28 mouse cellular contexts compared by ENCODE assay signal in the genomic region with DNA sequence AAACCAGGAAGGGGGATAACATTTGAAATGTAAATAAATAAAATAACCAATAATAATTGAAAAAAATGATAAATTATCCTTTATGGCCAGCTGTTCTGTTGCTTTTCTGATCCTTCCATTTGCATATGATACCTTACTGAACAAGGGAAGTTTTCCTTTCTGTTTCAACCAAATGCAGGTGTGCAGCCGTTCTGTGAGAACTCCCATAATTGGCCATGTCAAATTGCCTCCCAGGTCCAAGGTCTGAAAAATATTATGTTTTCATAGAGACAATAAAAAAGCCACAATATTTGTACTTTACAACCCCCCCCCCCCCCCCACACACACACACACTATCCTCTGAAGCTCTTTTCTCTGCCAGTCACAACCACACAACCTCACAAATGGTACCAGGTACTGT. TPM values are rescaled to one million over a fixed set of nuclear protein-coding genes. Genes with fewer than 3 reads are reported as not detected.
DNase-seq lines count a peak whose midpoint lies in the region; ATAC-seq lines count a peak whose summit lies in the region.
"Had no signal": no experiment of that assay in that cellular context is flagged by ENCODE, and none has a peak within 500 bp of the region (broad histone marks: within the 10 kb centered on the region; RNA-seq: fewer than 3 reads in every experiment).

No protein-coding gene starts in this region.

- H3K4me3 ChIP-seq in limb, embryonic 13.5 days, result no peak overlapping the region
- H3K4me3 ChIP-seq in limb, embryonic 10.5 days, result no peak overlapping the region
- H3K4me3 ChIP-seq in intestine, embryonic 16.5 days (ENCODE audit: low read length), result no peak overlapping the region
- H3K4me3 ChIP-seq: embryonic facial prominence, embryonic 10.5 days; embryonic facial prominence, embryonic 13.5 days; erythroblast, embryonic 14.5 days; forebrain, embryonic 12.5 days; forebrain, embryonic 15.5 days; heart, embryonic 12.5 days; heart, embryonic 15.5 days; hindbrain, embryonic 10.5 days; hindbrain, embryonic 13.5 days had no signal

- DNase-seq in limb, embryonic 10.5 days (ENCODE audit: low spot score), result no peak
- peak; percentile 33 for DNase-seq in splenic B cell, adult 2 months (ENCODE audit: low read depth, low spot score)
- DNase-seq in kidney, adult 18-20 months, result no peak
- DNase-seq in kidney, postnatal 36 days, result no peak
- DNase-seq: adrenal gland, adult 2 months; adrenal gland, postnatal 14 days; B cell, adult 2 months; cerebellum, adult 11 months; cerebellum, adult 2 months; cerebellum, postnatal 10 days; cerebellum, postnatal 36 days; embryo, embryonic 11 days; gastrocnemius, postnatal 25 days; heart, adult 18-20 months; heart, postnatal 10 days; heart, postnatal 36 days had no signal

- no peak overlapping the region for H3K9ac ChIP-seq in limb, embryonic 13.5 days
- no peak overlapping the region for H3K9ac ChIP-seq in intestine, embryonic 16.5 days (ENCODE audit: low read depth, low read length)
- H3K9ac ChIP-seq: embryonic facial prominence, embryonic 13.5 days; forebrain, embryonic 12.5 days; forebrain, embryonic 15.5 days; heart, embryonic 12.5 days; heart, embryonic 15.5 days; hindbrain, embryonic 13.5 days had no signal

- ATAC-seq in limb, embryonic 13.5 days (ENCODE audit: low FRiP score, low read depth), result peak; percentile 59; the same call in 1 of the 2 replicates
- ATAC-seq in intestine, embryonic 16.5 days, result peak; percentile 77
- ATAC-seq: forebrain, embryonic 15.5 days; hindbrain, embryonic 16.5 days had no signal

- H3K9me3 ChIP-seq in limb, embryonic 13.5 days, result no peaks in the 10 kb centered on the region
- H3K9me3 ChIP-seq in limb, embryonic 10.5 days (replicated peaks), result no peaks in the 10 kb centered on the region
- no peaks in the 10 kb centered on the region for H3K9me3 ChIP-seq in intestine, embryonic 16.5 days (ENCODE audit: control insufficient read depth, low read length)
- H3K9me3 ChIP-seq: embryonic facial prominence, embryonic 10.5 days; embryonic facial prominence, embryonic 13.5 days; forebrain, embryonic 12.5 days; forebrain, embryonic 15.5 days; heart, embryonic 12.5 days; heart, embryonic 15.5 days; hindbrain, embryonic 10.5 days; hindbrain, embryonic 13.5 days had no signal

- peak overlapping the region; percentile 29; the same call in 1 of the 2 replicates for H3K27ac ChIP-seq in limb, embryonic 13.5 days
- no peak overlapping the region for H3K27ac ChIP-seq in limb, embryonic 10.5 days
- H3K27ac ChIP-seq in intestine, embryonic 16.5 days (ENCODE audit: low read length), result no peak overlapping the region
- H3K27ac ChIP-seq: embryonic facial prominence, embryonic 10.5 days; embryonic facial prominence, embryonic 13.5 days; forebrain, embryonic 12.5 days; forebrain, embryonic 15.5 days; heart, embryonic 15.5 days; hindbrain, embryonic 10.5 days; hindbrain, embryonic 13.5 days had no signal

- 25% methylated on average over 1 of the region's 1 CpGs for WGBS in limb, embryonic 13.5 days
- WGBS in limb, embryonic 10.5 days, result 85% methylated on average over 1 of the region's 1 CpGs
- 48% methylated on average over 1 of the region's 1 CpGs for WGBS in intestine, embryonic 16.5 days

- peaks cover 16% of the 10 kb centered on the region for H3K4me1 ChIP-seq in limb, embryonic 13.5 days
- no peaks in the 10 kb centered on the region for H3K4me1 ChIP-seq in limb, embryonic 10.5 days
- no peaks in the 10 kb centered on the region for H3K4me1 ChIP-seq in intestine, embryonic 16.5 days (ENCODE audit: control insufficient read depth, insufficient read depth, low read length)
- H3K4me1 ChIP-seq: embryonic facial prominence, embryonic 10.5 days; embryonic facial prominence, embryonic 13.5 days; heart, embryonic 12.5 days; hindbrain, embryonic 13.5 days had no signal

- no peaks in the 10 kb centered on the region for H3K36me3 ChIP-seq in limb, embryonic 13.5 days
- H3K36me3 ChIP-seq in limb, embryonic 10.5 days, result no peaks in the 10 kb centered on the region
- no peaks in the 10 kb centered on the region for H3K36me3 ChIP-seq in intestine, embryonic 16.5 days (ENCODE audit: control insufficient read depth, insufficient read depth, low read length)
- no peaks in the 10 kb centered on the region for H3K36me3 ChIP-seq in splenic B cell, adult 2 months (ENCODE audit: control insufficient read depth, insufficient read depth, low read length, poor library complexity, severe bottlenecking)
- H3K36me3 ChIP-seq: embryonic facial prominence, embryonic 10.5 days; embryonic facial prominence, embryonic 13.5 days; forebrain, embryonic 12.5 days; forebrain, embryonic 15.5 days; heart, embryonic 12.5 days; heart, embryonic 15.5 days; hindbrain, embryonic 10.5 days; hindbrain, embryonic 13.5 days had no signal

- no peak overlapping the region for H3K4me2 ChIP-seq in limb, embryonic 13.5 days (replicated peaks)
- H3K4me2 ChIP-seq in intestine, embryonic 16.5 days (ENCODE audit: low read depth, low read length), result no peak overlapping the region
- H3K4me2 ChIP-seq: embryonic facial prominence, embryonic 13.5 days; forebrain, embryonic 12.5 days; forebrain, embryonic 15.5 days; heart, embryonic 12.5 days; heart, embryonic 15.5 days; hindbrain, embryonic 13.5 days had no signal

- H3K27me3 ChIP-seq in limb, embryonic 13.5 days, result no peaks in the 10 kb centered on the region
- H3K27me3 ChIP-seq in limb, embryonic 10.5 days (ENCODE audit: low read depth, poor library complexity, severe bottlenecking), result no peaks in the 10 kb centered on the region
- no peaks in the 10 kb centered on the region for H3K27me3 ChIP-seq in intestine, embryonic 16.5 days (replicated peaks; ENCODE audit: control insufficient read depth, insufficient read depth, low read length)
- no peaks in the 10 kb centered on the region for H3K27me3 ChIP-seq in splenic B cell, adult 2 months (ENCODE audit: control insufficient read depth, insufficient read depth, low read length, poor library complexity, severe bottlenecking)
- H3K27me3 ChIP-seq: embryonic facial prominence, embryonic 13.5 days; forebrain, embryonic 15.5 days; heart, embryonic 12.5 days; heart, embryonic 15.5 days; hindbrain, embryonic 13.5 days had no signal

RNA-seq across cellular contexts. Expression of a gene that starts 44.0 kb away (rescaled TPM):
- 16.1 and 16.6 TPM in 2 replicates for polyA plus RNA-seq in limb, embryonic 13.5 days (2015; fragmentation: Nextera tagmentation; extraction: Ambion mirVana)
- 11.0 and 16.3 TPM in 2 replicates for polyA plus RNA-seq in limb, embryonic 10.5 days (2016; fragmentation: Nextera tagmentation; extraction: Ambion mirVana)
- polyA plus RNA-seq in intestine, embryonic 16.5 days (2015; fragmentation: Nextera tagmentation; extraction: Ambion mirVana), result 1.9 and 2.3 TPM in 2 replicates
